Mouse (Mus musculus): Measurements from ENCODE around the gene Ajuba.

DNA sequence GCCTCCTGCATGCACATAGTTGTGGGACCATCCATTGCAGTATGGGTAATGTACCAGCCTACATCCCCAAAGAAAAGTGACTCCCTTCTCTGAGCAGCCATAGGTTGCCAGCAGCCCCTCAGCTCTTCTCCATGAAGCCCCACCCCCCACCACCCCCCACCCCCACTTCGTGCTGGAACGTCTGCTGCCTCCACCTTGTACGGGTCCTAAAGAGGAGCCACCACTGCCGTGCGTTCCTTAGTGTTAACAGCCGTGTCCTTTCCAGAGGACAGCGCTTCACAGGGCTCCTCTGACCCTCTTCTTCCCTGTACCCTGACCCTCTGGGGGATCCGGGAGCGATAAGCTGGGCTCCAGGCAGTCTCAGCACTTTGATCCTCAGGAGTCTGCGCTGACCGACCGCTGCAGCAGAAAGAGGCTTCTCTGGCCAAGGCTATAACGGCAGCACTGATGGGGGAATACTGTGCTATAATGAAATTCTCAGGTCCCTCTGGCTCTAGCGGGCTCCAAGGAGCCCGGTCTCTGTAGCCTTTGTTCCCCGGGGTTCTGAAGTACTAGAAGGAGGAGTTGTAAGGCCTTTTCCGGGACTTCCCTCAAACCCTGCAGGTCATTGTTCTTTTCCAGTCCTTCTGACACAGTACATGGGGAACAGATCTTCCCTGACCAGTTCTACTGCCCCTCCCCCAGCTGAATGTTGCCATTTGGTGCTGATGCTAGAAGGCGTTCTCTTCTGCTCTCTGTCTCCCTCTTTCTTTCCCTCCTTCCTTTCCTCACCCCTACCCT is 49.9 kb downstream of the Ajuba start:
- TF ChIP-seq CTCF (IDR thresholded peaks at IDR 0.05; ENCODE audit: control insufficient read depth, insufficient read depth, insufficient replicate concordance, low read depth, low read length) (no peak), POLR2A (IDR thresholded peaks at IDR 0.05; ENCODE audit: control insufficient read depth, low read depth, low read length) (no peak)
